8 mouse cellular contexts compared by ENCODE assay signal in genomic region chr17:21474729-21475128, GRCm38 (mm10). TPM values are rescaled to one million over a fixed set of nuclear protein-coding genes. Genes with fewer than 3 reads are reported as not detected.
DNase-seq lines count a peak whose midpoint lies in the region; ATAC-seq and TF ChIP-seq lines count a peak whose summit lies in the region.
"Not testable (repeated sequence)": the region's sequence is repeated elsewhere in the genome, so short reads cannot be mapped to it uniquely, and the experiment has no call there.

No protein-coding gene starts in this region.

- peak; percentile 28 for DNase-seq in 416B (ENCODE audit: low read depth)
- DNase-seq in adrenal gland, adult 2 months = peak; percentile 25
- peak; percentile 38 to 48 for DNase-seq in heart, adult 9 months (ENCODE audit: low spot score in 2 of 2)
- peak; percentile 79 for DNase-seq in induced T-regulatory cell, adult 2 months (ENCODE audit: low read depth)
- peak; percentile 17 for DNase-seq in kidney, postnatal 14 days
- DNase-seq in liver, postnatal 0 days; thymus, adult 2 months: not testable (repeated sequence)

- H3K79me2 ChIP-seq in macrophage (ENCODE audit: inconsistent target) = not testable (repeated sequence)

- ATAC-seq in liver, postnatal 0 days = not testable (repeated sequence)

- H3K4me3 ChIP-seq in liver, postnatal 0 days (ENCODE audit: low read depth, low read length) = not testable (repeated sequence)
- H3K4me3 ChIP-seq in macrophage (ENCODE audit: inconsistent target) = peak overlapping the region; percentile 11; the same call in 1 of the 2 replicates
- H3K4me3 ChIP-seq in thymus, adult 2 months (ENCODE audit: control insufficient read depth, insufficient read depth, low read length) = peak overlapping the region; percentile 43

- H3K9me3 ChIP-seq in liver, postnatal 0 days (ENCODE audit: low read length) = not testable (repeated sequence)

- not testable (repeated sequence) for H3K4me1 ChIP-seq in liver, postnatal 0 days (ENCODE audit: insufficient read depth); thymus, adult 2 months (replicated peaks; ENCODE audit: control insufficient read depth, insufficient read depth, low read length)

- peak overlapping the region; percentile 48 for H3K9ac ChIP-seq in liver, postnatal 0 days (replicated peaks)

- not testable (repeated sequence) for TF ChIP-seq CTCF in liver, postnatal 0 days (IDR thresholded peaks at IDR 0.05; ENCODE audit: low read depth); thymus, adult 2 months (IDR thresholded peaks at IDR 0.05; ENCODE audit: borderline replicate concordance, control insufficient read depth, extremely low read depth, insufficient read depth, low read length, poor library complexity)

- H3K27me3 ChIP-seq in liver, postnatal 0 days (ENCODE audit: insufficient read depth, low read length); thymus, adult 2 months (ENCODE audit: control insufficient read depth, insufficient read depth, low read length): not testable (repeated sequence)

- TF ChIP-seq POLR2A in thymus, adult 2 months (IDR thresholded peaks at IDR 0.05; ENCODE audit: control insufficient read depth, extremely low read depth, insufficient read depth, low read length, poor library complexity) = not testable (repeated sequence)

- peak overlapping the region; percentile 66 for H3K27ac ChIP-seq in liver, postnatal 0 days (ENCODE audit: low read depth)
- H3K27ac ChIP-seq in macrophage = not testable (repeated sequence)
- H3K27ac ChIP-seq in thymus, adult 2 months (ENCODE audit: control insufficient read depth, insufficient read depth, low read length) = peak overlapping the region; percentile 63; the same call in 1 of the 2 replicates

- H3K4me2 ChIP-seq in liver, postnatal 0 days (ENCODE audit: low read depth, low read length) = peak overlapping the region; percentile 45

- not testable (repeated sequence) for TF ChIP-seq EP300 in liver, postnatal 0 days (IDR thresholded peaks at IDR 0.05; ENCODE audit: low read depth)

- 6% methylated on average over 8 of the region's 10 CpGs for WGBS in liver, postnatal 0 days (ENCODE audit: insufficient replicate concordance)
- WGBS in macrophage (ENCODE audit: missing documents) = 0% methylated on average over 3 of the region's 10 CpGs
- whole genome bisulfite sequencing in thymus, adult 2 months = 3% methylated on average over 9 of the region's 10 CpGs

- H3K36me3 ChIP-seq in liver, postnatal 0 days (replicated peaks; ENCODE audit: insufficient read depth, low read length); macrophage (ENCODE audit: inconsistent target); thymus, adult 2 months (ENCODE audit: control insufficient read depth, insufficient read depth, low read length): not testable (repeated sequence)

RNA-seq across cellular contexts. Expression of gene Zfp53, which starts 14.1 kb away (rescaled TPM):
- total RNA-seq in adrenal gland, adult 2 months (2021) = 1 to 10 TPM; 3.2 to 4.3 TPM
- polyA plus RNA-seq in adrenal gland, adult 2 months (2012; rRNA removed) = 0.86 and 1.0 TPM in 2 replicates
- 2.7 and 3.5 TPM in 2 replicates for polyA plus RNA-seq in liver, postnatal 0 days (2015; fragmentation: Nextera tagmentation; extraction: Ambion mirVana)
- 10 to 100 TPM in 9 of 26 experiments, 1 to 10 TPM in 17; 1.2 to 23.3 (median 6.8) TPM for total RNA-seq in macrophage (2018; cell fraction: chromatin; rRNA removed)
- total RNA-seq in macrophage (2018; cell fraction: cytosol; rRNA removed) = 10 to 100 TPM in 2 of 26 experiments, 1 to 10 TPM in 24; 2.4 to 10.5 (median 7.0) TPM
- total RNA-seq in macrophage (2018; cell fraction: nucleus; rRNA removed) = 10 to 100 TPM in 10 of 26 experiments, 1 to 10 TPM in 16; 1.5 to 19.9 (median 7.9) TPM
- 5.6 to 11.7 TPM (median 10.3 TPM) in 3 replicates for polyA plus RNA-seq in macrophage (2018)
- 2.9 and 3.7 TPM in 2 replicates for polyA plus RNA-seq in thymus, adult 2 months (2012; rRNA removed)

RNA-seq across cellular contexts. Expression of gene Zfp51, which starts 24.6 kb away (rescaled TPM):
- 1 to 10 TPM; 6.3 to 9.7 TPM for total RNA-seq in adrenal gland, adult 2 months (2021)
- 0.06 and 0.07 TPM in 2 replicates for polyA plus RNA-seq in adrenal gland, adult 2 months (2012; rRNA removed)
- polyA plus RNA-seq in liver, postnatal 0 days (2015; fragmentation: Nextera tagmentation; extraction: Ambion mirVana) = 3.1 and 4.7 TPM in 2 replicates
- 10 to 100 TPM in 2 of 26 experiments, 1 to 10 TPM in 23, under 1 TPM in 1; 0.41 to 10.5 (median 4.4) TPM for total RNA-seq in macrophage (2018; cell fraction: chromatin; rRNA removed)
- 1 to 10 TPM; 2.1 to 9.5 (median 6.6) TPM for total RNA-seq in macrophage (2018; cell fraction: cytosol; rRNA removed)
- total RNA-seq in macrophage (2018; cell fraction: nucleus; rRNA removed) = 10 to 100 TPM in 2 of 26 experiments, 1 to 10 TPM in 23, under 1 TPM in 1; 0.67 to 11.8 (median 4.7) TPM
- 5.0 to 11.8 TPM (median 7.5 TPM) in 3 replicates for polyA plus RNA-seq in macrophage (2018)
- 2.0 and 2.7 TPM in 2 replicates for polyA plus RNA-seq in thymus, adult 2 months (2012; rRNA removed)

RNA-seq across cellular contexts. Expression of gene Zfp54, which starts 51.7 kb away (rescaled TPM):
- total RNA-seq in adrenal gland, adult 2 months (2021) = 1 to 10 TPM; 2.4 to 2.7 TPM
- 0.22 TPM in 1 of 2 replicates, not detected in the other for polyA plus RNA-seq in adrenal gland, adult 2 months (2012; rRNA removed)
- polyA plus RNA-seq in liver, postnatal 0 days (2015; fragmentation: Nextera tagmentation; extraction: Ambion mirVana) = 1.7 and 1.9 TPM in 2 replicates
- total RNA-seq in macrophage (2018; cell fraction: chromatin; rRNA removed) = 1 to 10 TPM in 23 of 26 experiments, under 1 TPM in 3; 0.51 to 8.2 (median 3.2) TPM
- total RNA-seq in macrophage (2018; cell fraction: cytosol; rRNA removed) = 1 to 10 TPM in 23 of 26 experiments, under 1 TPM in 3; 0.80 to 5.8 (median 3.2) TPM
- total RNA-seq in macrophage (2018; cell fraction: nucleus; rRNA removed) = 1 to 10 TPM in 23 of 26 experiments, under 1 TPM in 3; 0.75 to 9.8 (median 2.7) TPM
- 2.9 to 5.2 TPM (median 4.6 TPM) in 3 replicates for polyA plus RNA-seq in macrophage (2018)
- 1.4 and 2.0 TPM in 2 replicates for polyA plus RNA-seq in thymus, adult 2 months (2012; rRNA removed)
